Mouse (Mus musculus) adrenal gland, adult (tissue): Measurements from ENCODE around the gene Cd48.
"Not testable (repeated sequence)": the region's sequence is repeated elsewhere in the genome, so short reads cannot be mapped to it uniquely, and the experiment has no call there.

Source experiments
- DNase-seq, 2 experiments: peaks; one replicate each; pipeline ENCODE4 v3.0.0; 2022 to 2023; ENCODE audit warnings: low spot score in 1 of 2; ENCODE audit not compliant: inconsistent age in 2 of 2

Gene Cd48

DNA sequence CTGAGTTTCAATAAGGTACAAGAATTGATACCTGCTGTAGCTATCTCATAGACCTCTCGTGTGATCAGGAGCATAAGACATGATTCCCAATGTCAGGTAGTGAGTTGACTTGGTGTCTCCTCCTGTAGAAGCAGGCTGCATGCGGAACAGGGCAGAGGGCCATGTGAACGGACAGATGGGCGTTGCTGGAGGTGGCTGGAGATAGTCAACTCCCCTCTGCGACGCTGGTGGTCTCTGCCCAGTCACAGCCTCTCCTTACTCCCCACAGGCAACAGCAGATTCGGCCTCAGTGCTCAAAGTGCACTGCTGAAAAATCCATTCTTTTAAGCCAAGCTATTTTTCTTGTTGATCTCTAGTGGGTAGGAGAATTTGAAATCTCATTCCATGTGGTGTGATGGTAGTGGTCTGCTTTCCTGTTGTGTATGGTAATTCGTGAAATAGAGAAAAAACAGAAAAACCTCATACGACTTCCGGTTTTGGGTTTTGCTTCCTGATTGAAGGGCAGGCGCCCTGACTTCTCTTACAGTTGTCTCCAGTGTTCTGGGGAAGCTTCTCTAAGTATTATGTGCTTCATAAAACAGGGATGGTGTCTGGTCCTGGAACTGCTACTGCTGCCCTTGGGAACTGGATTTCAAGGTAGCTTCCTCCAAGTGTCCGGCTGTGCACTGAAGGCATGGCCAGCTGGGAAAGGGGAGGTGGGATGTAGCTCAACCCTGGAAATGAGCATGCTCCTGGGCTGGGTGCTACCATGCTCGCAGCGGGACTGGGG lies at the start of gene Cd48:
Gene Cd48, plus strand, starts transcription at position 479 of the 769 bp plus-strand sequence.
- no peak for DNase-seq

DNA sequence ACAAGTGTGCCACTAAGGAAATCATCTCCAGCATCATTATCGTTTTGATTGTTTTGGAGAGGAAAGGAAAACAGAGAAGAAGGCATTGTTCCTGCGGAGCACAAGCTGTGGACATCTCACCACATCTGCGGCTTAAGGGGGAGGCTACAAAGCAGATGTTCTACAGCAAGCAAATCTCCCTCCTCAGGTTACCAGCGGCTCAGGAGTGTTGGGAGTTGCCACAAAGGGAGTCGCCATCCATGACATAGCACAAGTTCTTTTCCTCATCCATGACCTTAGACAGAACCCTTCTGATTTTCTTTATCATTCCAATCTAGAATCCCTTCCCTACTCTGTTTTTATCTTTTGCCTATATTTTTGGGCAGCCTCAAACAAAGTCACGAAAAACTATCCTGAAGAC lies 46.1 kb upstream of the Cd48 start:
- no peak for DNase-seq

- no peak for DNase-seq
Measured at GRCm38 (mm10) chr1:171637101-171637500, 44.7 kb upstream of the Cd48 start.

GRCm38 (mm10) chr1:171638686-171639085 lies 43.1 kb upstream of the Cd48 start:
- DNase-seq = no peak

- no peak for DNase-seq
Measured at GRCm38 (mm10) chr1:171640796-171641195, 41.0 kb upstream of the Cd48 start.

GRCm38 (mm10) chr1:171643612-171644011 lies 38.2 kb upstream of the Cd48 start:
- no peak for DNase-seq

DNA sequence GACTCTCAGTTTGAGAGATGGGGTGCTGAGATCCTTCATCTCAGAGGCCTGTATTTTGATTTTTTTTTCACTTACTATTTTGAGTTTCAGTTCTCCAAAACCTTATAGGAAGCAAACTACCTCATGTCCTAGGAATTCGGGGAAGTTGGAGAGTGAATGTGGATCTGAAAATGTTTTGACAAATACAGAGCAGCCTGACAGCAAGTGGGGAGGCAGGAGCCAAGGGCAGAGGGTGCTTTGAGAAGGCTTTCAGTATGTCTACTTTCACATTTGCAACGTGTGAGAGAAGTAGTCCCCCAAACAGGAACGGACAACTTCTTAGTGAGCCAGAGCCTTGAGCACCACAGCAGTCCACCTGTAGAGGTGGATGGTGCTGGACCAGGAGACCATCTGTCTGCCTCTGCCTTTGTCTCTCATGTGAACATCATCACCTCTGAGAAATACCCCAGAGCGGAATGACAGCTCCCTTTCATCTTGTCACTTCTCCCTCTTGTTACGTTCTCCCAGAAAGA lies 35.3 kb upstream of the Cd48 start:
- no peak for DNase-seq

DNA sequence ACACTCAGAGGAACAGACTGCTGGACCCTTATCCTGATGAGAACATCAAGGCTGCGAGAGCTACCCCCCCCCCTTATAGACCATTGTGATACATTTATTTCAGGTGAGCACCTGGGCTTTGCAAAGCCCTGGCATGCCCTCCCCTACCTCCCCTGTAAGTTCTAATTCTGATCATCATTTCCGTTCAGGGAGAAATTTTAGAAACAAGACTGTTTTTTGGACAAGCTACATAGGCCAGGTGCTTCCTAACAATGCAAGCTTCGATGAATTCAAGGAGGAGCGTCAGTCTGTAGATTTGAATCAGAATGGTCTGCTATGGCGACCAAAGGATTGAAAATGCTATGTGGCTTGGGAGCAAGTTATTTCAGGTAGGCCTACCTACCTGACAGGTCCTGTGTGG lies 34.1 kb upstream of the Cd48 start:
- no peak for DNase-seq

- no peak for DNase-seq
Measured at GRCm38 (mm10) chr1:171648840-171649239, 33.0 kb upstream of the Cd48 start.

DNA sequence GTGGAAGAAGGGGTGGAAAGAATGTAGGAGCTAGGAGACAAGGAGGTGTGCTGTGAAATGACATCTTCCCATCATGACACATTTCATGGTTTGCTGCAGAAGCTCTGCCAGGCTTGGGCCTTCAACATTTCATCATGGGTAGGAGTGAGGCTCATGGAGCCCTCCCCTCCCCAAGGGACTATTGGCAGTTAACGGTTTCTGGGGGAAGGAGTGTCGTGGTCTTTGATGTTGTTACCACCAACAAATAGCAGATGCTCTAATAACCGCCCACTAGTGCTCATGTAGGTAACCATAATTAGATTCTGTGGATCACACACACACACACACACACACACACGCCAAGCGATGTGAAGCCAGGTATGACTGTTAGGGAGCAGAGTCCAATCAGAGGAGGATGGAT lies 29.1 kb upstream of the Cd48 start, which contains the start of gene Slamf7:
Gene Slamf7, minus strand, starts transcription at position 302 of the 400 bp plus-strand sequence.
- no peak for DNase-seq

DNA sequence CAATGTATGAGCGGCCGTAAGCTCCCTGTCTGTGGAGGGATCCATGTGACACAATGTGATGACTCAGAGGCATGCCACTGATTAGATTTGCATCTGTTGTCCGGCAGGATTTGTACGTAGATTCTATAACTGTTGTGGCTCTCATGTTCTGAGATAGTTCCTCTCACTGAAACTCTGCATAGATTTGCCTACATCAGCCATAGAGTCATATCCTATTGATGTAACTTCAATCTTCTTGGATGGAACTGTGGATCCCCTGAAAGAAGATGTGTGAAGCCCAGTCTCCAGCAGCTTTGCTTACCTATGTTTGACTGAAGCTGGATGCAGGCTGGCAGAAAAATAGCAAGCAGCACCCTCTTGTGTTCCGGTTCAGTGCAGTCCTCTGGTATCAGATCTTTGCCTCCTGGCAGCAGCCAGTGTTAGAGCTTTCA lies 23.2 kb upstream of the Cd48 start:
- peak; percentile 16 to 42 for DNase-seq

- no peak for DNase-seq
Measured at GRCm38 (mm10) chr1:171660423-171660822, 21.4 kb upstream of the Cd48 start.

DNA sequence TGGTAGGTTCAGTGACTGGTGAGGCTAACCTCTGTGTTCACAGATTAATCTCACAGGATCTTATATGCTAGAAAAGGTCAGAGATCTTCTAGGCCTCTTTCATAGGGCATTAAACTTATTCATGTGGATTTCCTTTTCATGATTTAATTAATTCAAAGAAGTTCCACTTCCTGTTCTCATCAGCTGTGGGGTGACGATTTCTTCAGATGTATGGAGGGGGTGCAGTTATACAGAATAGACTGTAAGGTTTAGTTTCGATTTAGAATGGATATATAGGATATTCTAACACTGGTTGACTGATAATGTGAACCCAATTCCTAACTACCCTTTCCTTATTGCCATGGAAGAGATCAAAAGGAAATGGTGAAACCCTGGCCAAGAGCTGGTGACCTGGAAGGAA lies 20.3 kb upstream of the Cd48 start:
- no peak for DNase-seq

- DNase-seq = no peak
Measured at GRCm38 (mm10) chr1:171663757-171664156, 18.1 kb upstream of the Cd48 start.

DNA sequence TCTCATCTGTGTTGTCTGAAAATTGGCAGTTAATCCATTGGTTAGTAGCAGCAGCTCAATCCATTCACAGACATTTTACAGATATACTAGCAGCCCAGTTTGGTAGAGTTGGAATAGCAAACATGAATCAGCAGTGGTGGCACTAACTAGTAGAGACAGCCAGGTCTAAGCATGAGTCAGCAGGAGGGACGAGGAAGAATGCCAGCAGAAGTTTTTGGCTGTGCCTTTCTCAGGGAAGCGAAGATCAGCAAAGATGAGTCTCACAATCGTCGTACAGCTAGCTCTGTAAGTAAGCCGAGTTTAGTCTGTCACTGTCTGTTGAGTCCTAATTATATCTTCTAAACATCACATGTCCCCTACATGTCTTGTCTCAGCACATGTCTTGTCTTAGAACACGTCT lies 15.5 kb upstream of the Cd48 start:
- DNase-seq = no peak

GRCm38 (mm10) chr1:171667160-171667559 lies 14.6 kb upstream of the Cd48 start:
- no peak for DNase-seq

GRCm38 (mm10) chr1:171672451-171672850 lies 9.4 kb upstream of the Cd48 start:
- DNase-seq = not testable (repeated sequence)

DNA sequence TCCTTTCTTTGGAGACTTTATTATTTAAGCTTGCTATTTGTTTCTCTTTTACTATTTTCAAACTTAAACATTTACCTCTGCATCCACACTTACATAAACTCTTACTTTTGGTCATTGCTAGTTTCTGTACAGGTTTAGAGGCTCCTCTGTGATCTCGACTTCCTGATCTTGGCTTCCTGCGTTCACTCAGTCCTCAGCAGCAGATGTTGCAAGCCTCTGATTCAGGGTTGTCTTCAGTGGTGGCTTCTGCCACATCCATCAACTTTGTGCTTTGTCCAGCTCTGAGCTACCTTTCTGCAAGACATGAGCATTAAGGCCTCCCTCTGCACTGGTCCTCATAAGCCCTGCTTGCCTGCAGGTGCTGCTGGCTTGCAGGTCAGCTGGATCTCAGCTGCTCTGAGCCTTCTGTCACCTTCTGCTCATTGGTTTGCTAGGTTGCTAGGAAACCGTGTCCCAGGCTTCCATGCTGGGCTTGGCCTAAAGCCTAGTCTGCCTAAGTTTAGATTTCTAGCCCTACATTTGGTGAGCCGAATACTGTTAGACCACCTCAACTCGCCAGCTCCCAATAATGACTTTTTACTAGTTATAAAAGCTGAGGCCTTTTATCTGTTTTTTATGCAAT lies 8.8 kb upstream of the Cd48 start:
- no peak for DNase-seq

GRCm38 (mm10) chr1:171674467-171674866 lies 7.3 kb upstream of the Cd48 start:
- DNase-seq = no peak

- DNase-seq = no peak
Measured at GRCm38 (mm10) chr1:171677721-171678120, 4.1 kb upstream of the Cd48 start.

DNA sequence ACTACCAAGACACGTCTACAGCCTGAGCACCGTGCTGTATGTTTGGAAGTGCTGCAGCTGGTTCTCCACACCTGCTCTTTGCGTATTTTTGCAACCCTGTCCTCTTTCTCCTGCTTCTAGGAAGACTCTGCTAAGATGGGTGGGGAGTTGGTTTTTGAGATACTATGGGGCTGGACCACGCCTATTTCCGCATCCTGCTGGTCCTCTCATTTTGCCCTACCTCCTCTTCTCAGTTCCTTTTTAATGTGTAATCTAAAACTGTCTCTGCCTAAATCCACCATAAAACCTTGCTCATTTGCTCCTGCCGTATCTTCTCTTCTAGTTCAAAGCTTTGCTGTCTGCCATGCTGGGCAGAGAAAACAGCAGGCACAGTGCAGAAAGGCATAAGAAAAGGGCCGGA lies 800 bp upstream of the Cd48 start:
- DNase-seq = peak in 1 of 2 experiments; percentile 30

- DNase-seq = no peak
Measured at GRCm38 (mm10) chr1:171684923-171685322, 3.1 kb downstream of the Cd48 start.
